Mouse (Mus musculus): ENCODE results near the gene H2-Q2.

DNA sequence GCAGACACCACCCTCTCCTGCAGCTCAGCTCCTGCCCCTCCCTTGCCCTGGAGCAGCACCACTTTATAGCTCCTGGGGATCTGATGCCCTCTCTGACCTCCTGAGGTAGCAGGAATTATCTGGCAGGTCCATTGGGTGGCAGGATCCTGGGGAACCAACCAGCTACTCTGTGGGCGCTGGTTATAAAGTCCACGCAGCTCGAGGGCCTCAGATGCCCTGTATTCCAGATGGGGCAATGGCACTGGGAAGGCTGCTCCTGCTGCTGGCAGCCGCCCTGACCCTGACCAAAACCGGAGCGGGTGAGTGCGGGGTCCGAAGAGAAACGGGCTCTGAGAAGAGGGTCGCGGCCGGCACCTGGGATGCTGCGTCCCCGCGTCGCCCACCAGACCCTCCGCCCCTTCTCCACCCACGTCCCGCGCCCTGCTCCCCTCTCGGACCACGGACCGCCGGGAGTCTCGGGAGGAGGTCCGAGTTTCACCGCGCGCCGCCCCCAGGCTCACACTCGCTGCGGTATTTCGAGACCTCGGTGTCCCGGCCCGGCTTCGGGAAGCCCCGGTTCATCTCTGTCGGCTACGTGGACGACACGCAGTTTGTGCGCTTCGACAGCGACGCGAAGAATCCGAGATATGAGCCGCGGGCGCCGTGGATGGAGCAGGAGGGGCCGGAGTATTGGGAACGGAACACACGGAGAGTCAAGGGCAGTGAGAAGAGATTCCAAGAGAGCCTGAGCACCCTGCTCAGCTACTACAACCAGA, 21.5 kb upstream of the H2-Q2 start, which contains the start of gene H2-Q1:
- TF ChIP-seq POLR2A (IDR thresholded peaks at IDR 0.05; ENCODE audit: insufficient read depth, low read depth, low read length) (no peak), CTCF (IDR thresholded peaks at IDR 0.05; ENCODE audit: insufficient read depth, low read depth, low read length) (no peak)

Data from olfactory bulb, adult 2 months (tissue).